Mouse (Mus musculus) ES-Bruce4 (cell line): Measurements from ENCODE around the gene Magi2.

ENCODE experiments used
- CTCF ChIP-seq: IDR thresholded peaks from one replicate; pipeline ENCODE4 v1.8.1; 2011; ENCODE audit warnings: low read depth, low read length
- POLR2A ChIP-seq: IDR thresholded peaks from one replicate; pipeline ENCODE4 v1.8.1; 2011; ENCODE audit warnings: low read length; ENCODE audit not compliant: insufficient read depth

- no peak for TF ChIP-seq CTCF
- TF ChIP-seq POLR2A, result no peak
These were observed 737.3 kb downstream of the Magi2 start for GRCm38 (mm10) chr5:19964113-19964512.
